Mouse (Mus musculus) cerebellum, postnatal 14 days (tissue): ENCODE results near the gene Golga1.
A peak's percentile ranks its signal among the peaks of the same experiment; 100 is the strongest.

ENCODE experiments used
- DNase-seq, 2 experiments: peaks; one replicate each; pipeline ENCODE4 v3.0.0; 2021; ENCODE audit warnings: mixed read lengths in 2 of 2

Golga1 gene

DNA sequence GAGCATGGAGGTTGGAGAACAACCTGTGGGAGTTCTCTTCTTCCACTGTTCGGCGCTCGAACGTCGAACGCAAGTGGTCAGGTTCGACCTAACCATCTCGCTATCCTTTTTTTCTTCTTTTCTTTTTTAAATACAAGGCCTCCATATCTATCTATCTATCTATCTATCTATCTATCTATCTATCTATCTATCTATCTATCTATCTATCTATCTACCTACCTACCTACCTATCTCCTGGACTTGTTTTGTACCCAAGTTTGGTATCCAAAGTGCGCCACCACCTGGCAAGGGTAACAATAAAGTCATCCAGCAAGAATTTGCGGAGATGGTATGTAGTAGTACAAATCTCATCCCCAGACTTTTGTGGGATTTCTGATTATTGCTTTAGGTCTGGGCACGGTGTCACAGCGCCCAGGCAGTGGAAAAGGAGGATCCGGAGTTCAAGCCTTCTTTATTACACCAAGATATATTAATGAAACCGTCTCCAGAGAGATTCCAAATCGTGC lies 59.7 kb downstream of the Golga1 start, which contains the start of gene Rpl35:
Gene Rpl35 (minus strand): TSS at position 51 of the 506 bp plus-strand sequence.
- peak in 1 of 2 experiments; percentile 51 for DNase-seq

DNA sequence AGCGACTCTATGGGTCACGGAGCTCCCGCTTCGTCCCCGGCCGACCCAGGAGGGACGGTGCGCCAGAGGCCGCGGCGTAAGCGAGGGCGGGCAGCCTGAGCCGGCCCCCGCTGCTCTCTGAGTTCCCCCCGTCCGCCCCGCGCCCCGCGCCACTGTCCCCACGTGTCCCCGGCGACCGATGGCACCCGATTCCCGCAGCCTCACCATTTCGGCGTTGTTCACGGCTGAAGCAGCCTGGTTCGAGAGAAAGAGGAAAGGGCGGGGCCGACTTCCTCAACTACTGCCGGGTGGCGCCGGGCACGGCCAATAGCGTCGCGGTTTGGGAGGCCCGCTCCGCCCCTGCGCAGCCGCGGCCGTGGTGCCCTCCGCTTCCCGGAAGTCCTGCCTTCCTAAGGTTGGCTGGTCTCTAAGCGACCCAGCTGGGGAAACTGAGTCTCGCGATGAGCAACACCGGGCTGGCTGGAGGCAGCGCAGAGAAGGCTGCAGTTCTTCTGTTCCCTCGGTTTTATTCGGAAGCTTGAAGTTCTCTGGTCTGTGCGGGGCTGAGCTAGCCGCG lies 60.4 kb downstream of the Golga1 start, which contains the start of gene Arpc5l:
Gene Arpc5l (plus strand): TSS at position 469 of the 556 bp plus-strand sequence.
- peak; percentile 93 to 94 for DNase-seq

DNA sequence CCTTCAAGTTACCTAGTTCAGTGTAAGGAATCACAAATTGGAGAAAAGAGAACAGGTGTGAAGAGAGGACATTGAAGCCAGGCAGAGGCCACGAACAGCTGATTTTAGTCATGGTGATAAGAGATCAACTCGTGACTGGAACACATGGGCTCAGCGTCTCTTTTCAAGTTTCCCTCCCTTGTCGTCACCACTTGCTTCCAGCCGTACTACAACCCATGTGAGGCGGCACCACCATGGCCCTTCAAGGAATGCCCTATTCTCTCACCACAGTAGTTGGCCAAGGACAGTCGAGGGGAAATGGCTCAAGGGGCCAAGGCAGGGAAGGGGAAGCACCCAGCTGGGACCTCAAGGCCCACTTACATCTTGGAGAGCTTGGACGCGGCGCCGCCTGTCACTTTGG lies 61.0 kb downstream of the Golga1 start:
- DNase-seq, result peak in 1 of 2 experiments; percentile 40

DNA sequence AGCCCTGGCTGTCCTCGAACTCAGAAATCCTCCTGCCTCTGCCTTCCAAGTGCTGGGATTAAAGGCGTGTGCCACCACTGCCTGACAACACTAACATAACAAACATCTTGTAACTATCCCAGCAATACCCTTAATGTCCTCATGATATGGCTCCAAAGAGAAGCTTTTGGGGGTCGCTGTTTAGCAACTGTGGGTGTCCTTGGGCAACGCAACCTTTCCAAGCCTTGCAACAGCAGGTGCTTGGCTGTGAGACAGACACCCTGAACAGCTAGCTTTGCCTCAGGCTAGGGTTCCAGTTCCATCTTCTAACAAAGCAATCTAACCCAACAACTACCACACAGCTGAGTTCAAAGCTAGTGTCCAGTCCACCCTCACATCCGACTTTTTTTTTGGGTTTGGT lies 61.8 kb downstream of the Golga1 start:
- DNase-seq, result no peak

DNA sequence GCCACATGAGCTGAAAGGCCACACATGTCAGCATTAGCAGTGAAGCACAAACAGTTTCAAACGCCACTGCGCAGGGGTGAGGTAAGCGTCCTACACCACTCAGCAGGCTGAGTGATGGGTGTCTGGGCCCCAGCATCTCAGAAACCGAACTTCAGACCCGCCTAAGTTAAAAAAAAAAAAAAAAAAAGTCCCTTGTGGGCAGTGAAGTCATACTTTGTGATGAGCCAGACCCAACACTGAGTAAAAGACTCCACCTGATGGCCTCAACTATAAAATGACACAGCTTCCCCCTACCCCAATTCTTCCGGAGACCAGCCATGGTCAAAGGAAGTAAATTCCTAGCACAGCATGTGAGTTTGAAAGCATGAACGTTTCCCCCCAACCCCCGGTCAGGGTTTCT lies 62.2 kb downstream of the Golga1 start:
- no peak for DNase-seq

DNA sequence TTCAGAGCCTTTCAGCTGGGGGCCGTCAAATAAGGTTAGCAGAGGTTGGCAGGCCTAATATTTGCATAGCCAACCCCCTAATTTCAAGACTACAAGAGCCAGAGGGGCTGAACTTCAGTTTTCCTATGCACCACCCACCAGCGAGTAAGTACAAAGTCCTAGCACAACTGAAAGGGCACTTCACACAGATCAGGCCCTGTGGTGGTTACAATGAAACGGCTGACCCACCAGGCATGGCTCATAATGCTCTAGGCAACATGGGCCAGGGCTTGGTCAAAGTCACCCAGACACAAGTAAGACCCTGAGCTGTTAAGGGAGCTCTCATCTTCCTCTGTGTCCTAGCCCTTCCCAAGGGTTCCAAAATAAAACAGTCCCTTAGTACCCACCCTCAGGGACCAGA lies 63.5 kb downstream of the Golga1 start:
- no peak for DNase-seq

DNA sequence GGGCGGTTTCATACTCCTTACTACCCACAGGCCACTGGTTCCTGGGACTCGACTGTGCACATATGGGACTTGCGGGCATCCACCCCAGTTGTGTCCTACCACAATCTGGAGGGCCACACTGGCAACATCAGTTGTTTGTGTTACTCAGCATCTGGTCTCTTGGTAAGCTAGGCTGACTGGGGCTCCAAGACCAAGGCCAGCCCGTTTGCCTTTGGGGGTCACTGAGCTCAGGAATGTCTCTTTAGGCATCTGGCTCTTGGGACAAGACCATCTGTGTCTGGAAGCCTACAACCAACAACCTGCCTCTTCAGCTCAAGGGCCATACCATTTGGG lies 64.8 kb downstream of the Golga1 start:
- no peak for DNase-seq

DNA sequence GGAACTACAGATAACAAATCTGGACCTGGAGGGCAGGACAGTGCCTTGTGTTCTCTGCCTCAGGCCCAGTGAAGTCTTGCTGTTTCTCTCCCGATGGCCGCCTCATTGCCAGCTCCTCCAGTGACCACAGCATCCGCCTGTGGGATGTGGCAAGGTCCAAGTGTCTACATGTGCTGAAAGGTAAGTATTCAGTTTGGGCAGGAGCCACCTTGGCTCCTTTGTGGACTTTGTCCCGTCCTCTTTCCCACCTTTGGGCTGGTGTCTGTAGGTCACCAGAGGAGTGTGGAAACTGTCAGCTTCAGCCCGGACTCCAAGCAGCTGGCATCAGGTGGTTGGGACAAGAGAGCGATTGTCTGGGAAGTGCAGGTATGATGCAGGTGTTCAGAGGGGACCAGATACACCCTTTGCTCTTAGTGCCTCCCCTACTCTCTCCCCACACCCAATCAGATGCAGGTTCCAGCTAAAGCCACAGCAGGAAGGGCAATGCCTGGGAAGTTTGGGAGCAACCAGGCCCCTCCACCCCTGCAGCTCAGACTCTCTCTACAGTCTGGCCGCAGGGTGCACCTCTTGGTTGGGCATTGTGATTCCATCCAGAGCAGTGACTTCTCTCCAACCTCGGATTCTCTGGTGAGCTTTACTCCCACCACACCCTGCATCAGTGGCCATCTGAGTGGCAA lies 65.3 kb downstream of the Golga1 start:
- DNase-seq, result no peak

GRCm38 (mm10) chr2:38999381-38999780 lies 66.0 kb downstream of the Golga1 start:
- no peak for DNase-seq

GRCm38 (mm10) chr2:38997386-38998374 lies 67.7 kb downstream of the Golga1 start, which contains the start of gene Wdr38:
Gene Wdr38, plus strand, starts transcription at chr2:38997476.
- peak; percentile 95 to 96 for DNase-seq

- no peak for DNase-seq
Observed at GRCm38 (mm10) chr2:38992452-38992851, 72.9 kb downstream of the Golga1 start.

DNA sequence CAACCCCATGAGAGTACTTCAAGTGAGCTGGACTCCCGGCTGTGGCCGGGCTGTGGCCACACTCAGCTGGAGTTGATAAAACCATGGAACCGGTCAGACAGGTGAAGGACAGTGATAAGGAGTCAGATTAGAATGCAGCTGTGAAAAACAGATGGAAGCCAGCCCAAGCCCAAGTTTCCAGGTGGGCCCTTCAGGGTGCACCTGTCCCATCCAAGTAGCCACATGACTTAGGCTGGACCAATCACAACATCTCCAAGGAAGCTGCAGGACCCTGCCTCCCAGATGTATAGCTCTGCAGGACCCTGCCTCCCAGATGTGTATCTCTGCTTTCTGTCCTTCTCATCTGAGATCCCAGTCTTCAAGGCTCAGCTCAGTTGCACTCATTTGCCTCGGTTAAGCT lies 73.3 kb downstream of the Golga1 start:
- no peak for DNase-seq

DNA sequence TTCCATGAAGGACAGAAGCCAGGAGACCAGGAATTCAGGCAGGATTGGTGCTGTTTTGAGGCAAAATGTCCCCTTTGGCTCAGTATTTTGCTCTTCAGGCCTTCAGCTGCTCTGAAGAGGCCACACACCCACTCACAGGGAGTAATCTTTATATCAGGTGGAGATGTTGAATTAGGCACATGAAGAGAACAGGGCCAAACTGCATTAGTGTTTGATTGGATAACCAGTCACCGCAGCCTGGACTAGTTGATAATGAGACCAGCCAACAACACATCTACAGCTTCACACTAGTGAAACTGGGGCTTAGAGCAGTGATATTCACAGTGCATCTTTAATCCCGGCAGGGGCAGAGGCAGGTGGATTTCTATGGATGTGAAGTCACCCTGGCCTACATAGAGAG lies 76.4 kb downstream of the Golga1 start:
- no peak for DNase-seq

GRCm38 (mm10) chr2:38987803-38988510 lies 77.4 kb downstream of the Golga1 start:
- no peak for DNase-seq

- DNase-seq, result no peak
Observed at GRCm38 (mm10) chr2:38987371-38987770, 78.0 kb downstream of the Golga1 start.

GRCm38 (mm10) chr2:38986580-38986979 lies 78.8 kb downstream of the Golga1 start:
- no peak for DNase-seq

- no peak for DNase-seq
Observed at GRCm38 (mm10) chr2:38983456-38983855, 81.9 kb downstream of the Golga1 start.

DNA sequence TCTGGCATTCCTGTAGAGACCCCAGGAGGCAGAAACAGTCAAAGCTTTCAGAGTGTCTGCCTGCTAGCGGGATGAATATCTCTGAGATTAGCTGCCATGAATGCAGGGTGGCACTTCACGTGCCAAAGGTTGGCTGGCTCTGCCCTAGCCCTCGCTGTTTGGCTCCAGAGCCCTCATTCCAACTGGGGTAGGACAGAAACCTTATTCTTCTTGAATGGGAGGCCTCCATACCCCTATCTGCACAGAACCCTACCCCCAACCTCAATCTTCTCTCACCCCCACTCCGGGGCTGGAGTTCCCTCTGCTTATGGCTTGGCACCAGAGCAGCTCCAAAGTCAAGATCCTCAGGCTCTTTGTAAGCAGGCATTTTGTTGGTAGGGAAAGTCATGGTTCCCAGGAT lies 87.5 kb downstream of the Golga1 start:
- no peak for DNase-seq

DNA sequence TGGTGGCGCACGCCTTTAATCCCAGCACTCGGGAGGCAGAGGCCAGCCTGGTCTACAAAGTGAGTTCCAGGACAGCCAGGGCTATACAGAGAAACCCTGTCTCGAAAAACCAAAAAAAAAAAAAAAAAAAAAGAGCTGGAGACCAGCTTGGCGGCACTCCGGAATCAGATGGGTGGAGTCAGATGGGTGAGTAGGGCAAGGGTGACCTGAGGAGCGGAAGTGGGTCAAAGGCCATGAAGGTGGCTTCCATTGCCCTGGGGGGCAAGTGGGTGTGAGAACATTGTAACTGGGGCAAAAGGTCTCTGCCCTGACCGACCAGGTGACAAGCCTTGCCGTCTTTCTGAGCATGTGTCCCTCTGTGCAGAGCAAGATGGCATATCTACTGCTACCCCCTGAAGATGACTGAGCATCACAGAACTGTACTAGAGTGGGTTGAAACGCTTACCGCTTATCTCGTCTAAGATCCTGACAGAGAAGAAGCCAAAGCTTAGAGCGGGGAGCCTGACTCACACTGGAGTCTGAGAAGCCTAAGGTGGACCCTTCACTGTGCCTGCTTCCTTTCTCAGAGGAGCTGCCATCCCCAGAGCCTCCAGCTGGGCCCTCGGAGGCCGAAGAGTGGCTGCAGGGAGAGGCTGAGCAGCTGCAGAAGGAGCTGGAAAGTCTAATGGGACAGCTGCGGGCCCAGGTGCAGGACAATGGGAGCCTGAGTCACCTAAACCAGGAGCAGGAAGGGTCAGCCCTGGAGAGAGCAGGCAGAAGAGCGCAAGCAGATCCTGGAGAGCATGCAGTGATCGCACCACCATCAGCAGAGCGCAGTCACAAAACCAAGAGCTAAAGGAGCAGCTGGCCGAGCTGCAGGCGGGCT lies 89.2 kb downstream of the Golga1 start:
- no peak for DNase-seq

GRCm38 (mm10) chr2:38975181-38975580 lies 90.2 kb downstream of the Golga1 start:
- DNase-seq, result no peak

DNA sequence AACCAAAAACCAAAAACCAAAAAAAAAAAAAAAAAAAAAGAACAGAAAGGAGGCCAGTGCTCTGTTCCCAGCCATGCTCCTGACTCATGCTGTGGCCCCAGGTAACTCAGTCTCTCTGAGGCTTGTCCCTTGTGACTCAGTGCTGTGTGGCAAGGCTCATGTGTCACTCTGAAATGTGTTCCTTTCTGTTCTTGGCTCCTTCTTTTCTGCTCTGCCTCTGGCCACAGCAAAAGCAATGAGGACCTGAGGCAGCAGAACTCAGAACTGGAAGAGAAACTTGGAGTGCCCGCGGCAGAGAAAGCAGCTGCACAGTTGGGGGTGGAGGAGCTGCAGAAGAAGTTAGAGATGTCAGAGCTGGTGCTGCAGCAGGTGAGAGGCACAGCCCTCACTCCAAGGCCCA lies 91.2 kb downstream of the Golga1 start:
- DNase-seq, result no peak

GRCm38 (mm10) chr2:38973701-38974100 lies 91.6 kb downstream of the Golga1 start:
- DNase-seq, result peak in 1 of 2 experiments; percentile 39
